Mouse (Mus musculus): ENCODE data around the gene Cyp2d11.
"Not testable (repeated sequence)": the region's sequence is repeated elsewhere in the genome, so short reads cannot be mapped to it uniquely, and the experiment has no call there.

DNA sequence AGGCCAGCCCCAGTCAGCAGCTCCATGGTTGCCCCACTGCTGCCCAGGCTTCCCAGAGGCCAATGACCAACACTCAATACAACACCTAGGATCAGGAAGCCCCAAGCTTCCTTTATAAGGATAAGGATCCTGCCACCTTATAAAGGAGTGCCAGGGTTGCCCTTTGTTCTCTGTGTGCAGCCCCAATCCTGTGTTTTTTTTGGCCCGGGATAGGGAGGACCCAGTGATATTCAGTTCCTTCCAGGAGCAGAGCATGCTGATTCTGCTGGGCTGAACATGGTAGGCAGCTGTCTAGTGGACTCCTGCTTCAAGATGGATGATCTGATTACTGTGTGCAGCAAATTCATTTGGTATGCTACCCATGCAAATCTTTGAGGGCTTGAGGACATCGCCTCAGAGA is at the start of gene Cyp2d11:
- TF ChIP-seq EP300 (optimal IDR thresholded peaks at IDR 0.05); CTCF (IDR thresholded peaks at IDR 0.05; ENCODE audit: low read depth): not testable (repeated sequence)

Data from stomach, postnatal 0 days (tissue).